In genomic region chr11:11152681-11153080, GRCm38 (mm10) we compare ENCODE assay signal across 30 mouse cellular contexts. TPM values are rescaled to one million over a fixed set of nuclear protein-coding genes. Genes with fewer than 3 reads are reported as not detected.
A peak's percentile ranks its signal among the peaks of the same experiment; 100 is the strongest.
DNase-seq lines count a peak whose midpoint lies in the region; ATAC-seq and TF ChIP-seq lines count a peak whose summit lies in the region.
"Had no signal": no experiment of that assay in that cellular context is flagged by ENCODE, and none has a peak within 500 bp of the region (broad histone marks: within the 10 kb centered on the region; RNA-seq: fewer than 3 reads in every experiment).

No protein-coding gene starts in this region.

- H3K9me3 ChIP-seq in hindbrain, postnatal 0 days (ENCODE audit: low read length), result peaks cover 3% of the 10 kb centered on the region; the same call in 1 of the 2 replicates
- H3K9me3 ChIP-seq in hindbrain, embryonic 16.5 days (ENCODE audit: control insufficient read depth, low read length), result no peaks in the 10 kb centered on the region
- H3K9me3 ChIP-seq in intestine, embryonic 15.5 days, result no peaks in the 10 kb centered on the region
- H3K9me3 ChIP-seq: embryonic facial prominence, embryonic 13.5 days; hindbrain, embryonic 13.5 days; liver, embryonic 12.5 days; neural tube, embryonic 12.5 days had no signal

- no peak overlapping the region for H3K9ac ChIP-seq in hindbrain, postnatal 0 days (replicated peaks; ENCODE audit: low read length)
- H3K9ac ChIP-seq in hindbrain, embryonic 16.5 days (ENCODE audit: low read depth, low read length), result no peak overlapping the region
- H3K9ac ChIP-seq in intestine, embryonic 15.5 days, result no peak overlapping the region
- H3K9ac ChIP-seq: embryonic facial prominence, embryonic 13.5 days; hindbrain, embryonic 13.5 days; liver, embryonic 12.5 days; liver, postnatal 0 days; neural tube, embryonic 12.5 days had no signal

- DNase-seq in hindbrain, postnatal 0 days (ENCODE audit: low spot score), result peak; percentile 43
- peak; percentile 42 for DNase-seq in R1 (ENCODE audit: low read depth, low spot score)
- peak; percentile 59 for DNase-seq in embryo, embryonic 10.5 days (ENCODE audit: low spot score)
- peak; percentile 36 for DNase-seq in mesoderm, embryonic 11.5 days (ENCODE audit: low read depth, low spot score)
- DNase-seq in thymus, adult 2 months, result no peak
- DNase-seq: adrenal gland, postnatal 10 days; cerebellum, adult 11 months; cerebellum, adult 9-10 months; heart, postnatal 14 days; kidney, adult 2 months; kidney, postnatal 36 days; liver, postnatal 0 days; lung, postnatal 36 days; midbrain, embryonic 14.5 days; right cerebral cortex, postnatal 4 days; thymus, adult 18-20 months; thymus, postnatal 36 days had no signal

- no peaks in the 10 kb centered on the region for H3K36me3 ChIP-seq in hindbrain, postnatal 0 days (ENCODE audit: insufficient read depth, low read length)
- no peaks in the 10 kb centered on the region for H3K36me3 ChIP-seq in hindbrain, embryonic 16.5 days (ENCODE audit: control insufficient read depth, insufficient read depth, low read length)
- H3K36me3 ChIP-seq in intestine, embryonic 15.5 days, result no peaks in the 10 kb centered on the region
- no peaks in the 10 kb centered on the region for H3K36me3 ChIP-seq in thymus, adult 2 months (ENCODE audit: control insufficient read depth, insufficient read depth, low read length)
- H3K36me3 ChIP-seq: embryonic facial prominence, embryonic 13.5 days; forebrain, embryonic 10.5 days; hindbrain, embryonic 13.5 days; liver, embryonic 12.5 days; neural tube, embryonic 12.5 days had no signal

- H3K4me3 ChIP-seq in hindbrain, postnatal 0 days (ENCODE audit: low read length), result no peak overlapping the region
- H3K4me3 ChIP-seq in hindbrain, embryonic 16.5 days (ENCODE audit: low read length), result no peak overlapping the region
- no peak overlapping the region for H3K4me3 ChIP-seq in intestine, embryonic 15.5 days (replicated peaks)
- H3K4me3 ChIP-seq in thymus, adult 2 months (ENCODE audit: control insufficient read depth, insufficient read depth, low read length), result no peak overlapping the region
- H3K4me3 ChIP-seq: embryonic facial prominence, embryonic 13.5 days; forebrain, embryonic 10.5 days; hindbrain, embryonic 13.5 days; layer of hippocampus, adult 2 months; liver, embryonic 12.5 days; myocyte; neural tube, embryonic 12.5 days had no signal

- TF ChIP-seq CTCF in hindbrain, postnatal 0 days (IDR thresholded peaks at IDR 0.05; ENCODE audit: low read depth), result no peak
- no peak for TF ChIP-seq CTCF in thymus, adult 2 months (IDR thresholded peaks at IDR 0.05; ENCODE audit: borderline replicate concordance, control insufficient read depth, extremely low read depth, insufficient read depth, low read length, poor library complexity)

- no peak overlapping the region for H3K4me2 ChIP-seq in hindbrain, postnatal 0 days (ENCODE audit: low read depth, low read length)
- H3K4me2 ChIP-seq in hindbrain, embryonic 16.5 days (ENCODE audit: low read length), result no peak overlapping the region
- no peak overlapping the region for H3K4me2 ChIP-seq in intestine, embryonic 15.5 days (replicated peaks)
- H3K4me2 ChIP-seq: embryonic facial prominence, embryonic 13.5 days; hindbrain, embryonic 13.5 days; liver, embryonic 12.5 days; neural tube, embryonic 12.5 days had no signal

- 32% methylated on average over 1 of the region's 1 CpGs for WGBS in hindbrain, postnatal 0 days
- WGBS in hindbrain, embryonic 16.5 days, result 64% methylated on average over 1 of the region's 1 CpGs
- WGBS in intestine, embryonic 15.5 days, result 66% methylated on average over 1 of the region's 1 CpGs
- 74% methylated on average over 1 of the region's 1 CpGs for WGBS in thymus, adult 2 months

- no peak for TF ChIP-seq POLR2A in thymus, adult 2 months (IDR thresholded peaks at IDR 0.05; ENCODE audit: control insufficient read depth, extremely low read depth, insufficient read depth, low read length, poor library complexity)

- no peaks in the 10 kb centered on the region for H3K4me1 ChIP-seq in hindbrain, postnatal 0 days (ENCODE audit: insufficient read depth, low read length)
- H3K4me1 ChIP-seq in hindbrain, embryonic 16.5 days (ENCODE audit: control insufficient read depth, insufficient read depth, low read depth, low read length), result no peaks in the 10 kb centered on the region
- no peaks in the 10 kb centered on the region for H3K4me1 ChIP-seq in intestine, embryonic 15.5 days (replicated peaks)
- no peaks in the 10 kb centered on the region for H3K4me1 ChIP-seq in thymus, adult 2 months (replicated peaks; ENCODE audit: control insufficient read depth, insufficient read depth, low read length)
- H3K4me1 ChIP-seq: hindbrain, embryonic 13.5 days; liver, embryonic 12.5 days; neural tube, embryonic 12.5 days had no signal

- no peaks in the 10 kb centered on the region for H3K27me3 ChIP-seq in hindbrain, postnatal 0 days (ENCODE audit: insufficient read depth, low read length)
- no peaks in the 10 kb centered on the region for H3K27me3 ChIP-seq in hindbrain, embryonic 16.5 days (replicated peaks; ENCODE audit: control insufficient read depth, insufficient read depth, low read length)
- H3K27me3 ChIP-seq in intestine, embryonic 15.5 days (replicated peaks), result no peaks in the 10 kb centered on the region
- no peaks in the 10 kb centered on the region for H3K27me3 ChIP-seq in thymus, adult 2 months (ENCODE audit: control insufficient read depth, insufficient read depth, low read length)
- H3K27me3 ChIP-seq: embryonic facial prominence, embryonic 13.5 days; hindbrain, embryonic 13.5 days; liver, embryonic 12.5 days; neural tube, embryonic 12.5 days had no signal

- H3K27ac ChIP-seq in hindbrain, postnatal 0 days, result no peak overlapping the region
- no peak overlapping the region for H3K27ac ChIP-seq in hindbrain, embryonic 16.5 days (ENCODE audit: low read depth, low read length)
- H3K27ac ChIP-seq in intestine, embryonic 15.5 days, result no peak overlapping the region
- no peak overlapping the region for H3K27ac ChIP-seq in thymus, adult 2 months (ENCODE audit: control insufficient read depth, insufficient read depth, low read length)
- H3K27ac ChIP-seq: embryonic facial prominence, embryonic 13.5 days; forebrain, embryonic 10.5 days; hindbrain, embryonic 13.5 days; layer of hippocampus, adult 2 months; liver, embryonic 12.5 days; neural tube, embryonic 12.5 days; stomach, postnatal 0 days had no signal

- 0 out of 2 replicates have a peak, but pooled peaks have one; percentile 29 for ATAC-seq in hindbrain, postnatal 0 days
- ATAC-seq in hindbrain, embryonic 16.5 days, result no peak
- no peak for ATAC-seq in intestine, embryonic 15.5 days
- ATAC-seq: CD4-positive, CD25-positive, alpha-beta regulatory T cell, adult 4 months; forebrain, embryonic 16.5 days; liver, embryonic 12.5 days; liver, postnatal 0 days had no signal

RNA-seq across cellular contexts. Expression of gene Vwc2, which starts 38.7 kb away (rescaled TPM):
- 20.0 and 23.3 TPM in 2 replicates for total RNA-seq in hindbrain, postnatal 0 days (2014; rRNA removed)
- polyA plus RNA-seq in hindbrain, postnatal 0 days (2015; fragmentation: Nextera tagmentation; extraction: Ambion mirVana), result 9.3 and 10.1 TPM in 2 replicates
- polyA plus RNA-seq in hindbrain, embryonic 16.5 days (2015; fragmentation: Nextera tagmentation; extraction: Ambion mirVana), result 9.3 and 12.1 TPM in 2 replicates
- 0.50 and 0.62 TPM in 2 replicates for polyA plus RNA-seq in intestine, embryonic 15.5 days (2015; fragmentation: Nextera tagmentation; extraction: Ambion mirVana)
- polyA plus RNA-seq in thymus, adult 2 months (2012; rRNA removed), result 0.18 and 0.20 TPM in 2 replicates
- total RNA-seq: heart, postnatal 14 days; megakaryocyte, adult 5-6 weeks had no signal
- polyA plus RNA-seq: liver, postnatal 0 days had no signal
